Mouse (Mus musculus) testis, adult 2 months (tissue): ENCODE measurements around the gene Egfem1.

Experiments used
- CTCF ChIP-seq: fragments of 200-500 bp; IDR thresholded peaks from 2 replicates; pipeline ENCODE4 v1.5.1; 2012; ENCODE audit warnings: low read depth, mild to moderate bottlenecking, inconsistent platforms, low read length, moderate library complexity; ENCODE audit not compliant: control insufficient read depth, insufficient read depth, insufficient replicate concordance
- POLR2A ChIP-seq: fragments of 200-500 bp; IDR thresholded peaks from 2 replicates; pipeline ENCODE4 v1.6.1; 2012; ENCODE audit warnings: low read depth, mild to moderate bottlenecking, inconsistent platforms, low read length, moderate library complexity; ENCODE audit not compliant: control insufficient read depth

DNA sequence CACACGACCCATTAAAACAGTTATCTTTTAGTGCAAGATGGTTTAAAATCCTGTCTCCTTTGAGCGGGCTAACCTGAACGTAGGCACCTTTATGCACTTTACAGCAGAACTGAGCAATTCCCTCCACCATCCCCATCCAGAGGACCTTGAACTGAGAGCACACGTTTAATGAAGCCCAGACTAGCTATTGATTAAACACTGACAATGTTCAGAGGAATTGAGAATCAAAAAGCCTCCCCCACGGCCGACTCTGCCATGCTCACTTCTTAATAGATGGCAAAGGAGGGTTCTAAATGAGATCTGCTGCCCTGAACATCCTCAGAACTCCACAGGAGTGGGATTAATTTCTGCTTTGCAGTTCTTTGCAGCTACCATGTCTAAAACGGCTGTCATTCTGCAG lies 520.3 kb downstream of the Egfem1 start:
- TF ChIP-seq POLR2A (no peak), CTCF (no peak)
